Mouse (Mus musculus) limb, embryonic 14.5 days (tissue): ENCODE measurements around the gene Rbl1. TPM values are rescaled to one million over a fixed set of nuclear protein-coding genes. Genes with fewer than 3 reads are reported as not detected.

Experiments
- ATAC-seq: fragments of 200-750 bp; cut with Nextera tagmentation; 2 replicates; pipeline ENCODE4 v1.8.0; 2017; ENCODE audit warnings: low read depth, moderate number of reproducible peaks, moderate TSS enrichment; ENCODE audit not compliant: low FRiP score
- DNase-seq: peaks from one replicate; pipeline ENCODE4 v3.0.0-alpha.2; 2015; ENCODE audit warnings: low spot score
- H3K27ac ChIP-seq: fragments of 300-500 bp; sonication (generic); replicated peaks from 2 replicates; pipeline ENCODE4 v1.5.1; 2014; ENCODE audit warnings: low read depth, mild to moderate bottlenecking, low read length, moderate library complexity, mixed read lengths
- H3K27me3 ChIP-seq: fragments of 300-500 bp; sonication (generic); 2 replicates; pipeline ENCODE4 v1.6.1; 2014; ENCODE audit warnings: low read length, mixed read lengths; ENCODE audit not compliant: control insufficient read depth, insufficient read depth
- H3K36me3 ChIP-seq: fragments of 300-500 bp; sonication (generic); 2 replicates; pipeline ENCODE4 v1.6.1; 2014; ENCODE audit warnings: mild to moderate bottlenecking, low read length, moderate library complexity, mixed read lengths; ENCODE audit not compliant: control insufficient read depth, insufficient read depth
- H3K4me1 ChIP-seq: fragments of 300-500 bp; sonication (generic); 2 replicates; pipeline ENCODE4 v1.6.1; 2014; ENCODE audit warnings: antibody characterized with exemption, low read length, mixed read lengths; ENCODE audit not compliant: control insufficient read depth, insufficient read depth
- H3K4me2 ChIP-seq: fragments of 300-500 bp; sonication (generic); replicated peaks from 2 replicates; pipeline ENCODE4 v1.6.1; 2014; ENCODE audit warnings: low read depth, mild to moderate bottlenecking, low read length, moderate library complexity; ENCODE audit not compliant: severe bottlenecking
- H3K4me3 ChIP-seq: fragments of 300-500 bp; sonication (generic); replicated peaks from 2 replicates; pipeline ENCODE4 v1.5.1; 2014; ENCODE audit warnings: low read length
- H3K9ac ChIP-seq: fragments of 300-500 bp; sonication (generic); 2 replicates; pipeline ENCODE4 v1.6.1; 2014; ENCODE audit warnings: mild to moderate bottlenecking, low read depth, low read length, moderate library complexity; ENCODE audit not compliant: severe bottlenecking
- H3K9me3 ChIP-seq: fragments of 300-500 bp; sonication (generic); 2 replicates; pipeline ENCODE4 v1.6.1; 2016; ENCODE audit warnings: low read length; ENCODE audit not compliant: control insufficient read depth
- POLR2A ChIP-seq: fragments of 200-500 bp; IDR thresholded peaks from 2 replicates; pipeline ENCODE4 v1.8.0; 2012; ENCODE audit warnings: inconsistent platforms, mild to moderate bottlenecking, moderate library complexity, borderline replicate concordance; ENCODE audit not compliant: insufficient read depth, insufficient read length; ENCODE audit errors: extremely low read depth
- WGBS: fragments of 180-500 bp; shearing (Covaris S2); extraction: QIAGEN DNeasy Blood & Tissue Kit; methylation state at CpG from one replicate; pipeline ENCODE4 v1.1.7; 2014; 5-methylcytosine and 5-hydroxymethylcytosine counted together
- polyA plus RNA-seq, 2 experiments: library from polyadenylated mRNA; depleted of rRNA in 1 of 2; stranded (reverse) in 1 of 2; unstranded in 1 of 2; fragments of >200 nt; fragmentation: Nextera tagmentation in 1 of 2; extraction: Ambion mirVana in 1 of 2; gene quantifications; 2 replicates each; pipeline versions ENCODE4 v1.2.1 to v1.2.3; 2012 to 2014

The Rbl1 gene
- polyA plus RNA-seq, 2 experiments: 19.9 to 20.2 TPM

GRCm38 (mm10) chr2:157164101-157164500 lies 40.2 kb downstream of the Rbl1 start:
- no peak for TF ChIP-seq POLR2A
- Histone ChIP-seq H3K4me1 (no peaks in the 10 kb centered on the region), H3K27me3 (no peaks in the 10 kb centered on the region), H3K36me3 (peaks cover 56% of the 10 kb centered on the region), H3K9ac (no peak overlapping the region), H3K4me2 (no peak overlapping the region), H3K27ac (no peak overlapping the region), H3K9me3 (no peaks in the 10 kb centered on the region), H3K4me3 (no peak overlapping the region)
- WGBS: 82% methylated on average over 2 of the region's 2 CpGs
- ATAC-seq: no peak
- no peak for DNase-seq

- 92% methylated on average over 1 of the region's 1 CpGs for WGBS
- Histone ChIP-seq H3K36me3 (peaks cover 68% of the 10 kb centered on the region), H3K27me3 (no peaks in the 10 kb centered on the region), H3K4me2 (no peak overlapping the region), H3K4me1 (no peaks in the 10 kb centered on the region), H3K27ac (no peak overlapping the region), H3K9ac (no peak overlapping the region), H3K4me3 (no peak overlapping the region), H3K9me3 (no peaks in the 10 kb centered on the region)
- ATAC-seq (no peak), DNase-seq (no peak)
- TF ChIP-seq POLR2A: no peak
These were observed 48.3 kb downstream of the Rbl1 start for GRCm38 (mm10) chr2:157156079-157156478.

GRCm38 (mm10) chr2:157153235-157153634 lies 51.1 kb downstream of the Rbl1 start:
- no peaks in the 10 kb centered on the region for H3K4me1 ChIP-seq
- no peak overlapping the region for H3K4me2 ChIP-seq
- no peak for ATAC-seq
- TF ChIP-seq POLR2A: no peak
- DNase-seq: no peak
- no peak overlapping the region for H3K4me3 ChIP-seq
- whole genome bisulfite sequencing: 87% methylated on average over 2 of the region's 2 CpGs
- H3K9ac ChIP-seq: no peak overlapping the region
- H3K9me3 ChIP-seq: no peaks in the 10 kb centered on the region
- H3K27me3 ChIP-seq: no peaks in the 10 kb centered on the region
- peaks cover 71% of the 10 kb centered on the region for H3K36me3 ChIP-seq
- no peak overlapping the region for H3K27ac ChIP-seq

- DNase-seq: no peak
- H3K9me3 ChIP-seq: no peaks in the 10 kb centered on the region
- WGBS: 94% methylated on average over 5 of the region's 5 CpGs
- H3K4me2 ChIP-seq: no peak overlapping the region
- no peak overlapping the region for H3K9ac ChIP-seq
- no peaks in the 10 kb centered on the region for H3K27me3 ChIP-seq
- no peaks in the 10 kb centered on the region for H3K4me1 ChIP-seq
- no peak for ATAC-seq
- no peak overlapping the region for H3K4me3 ChIP-seq
- TF ChIP-seq POLR2A: no peak
- H3K36me3 ChIP-seq: peaks cover 59% of the 10 kb centered on the region
- no peak overlapping the region for H3K27ac ChIP-seq
These were observed 55.9 kb downstream of the Rbl1 start for GRCm38 (mm10) chr2:157148417-157148816.

GRCm38 (mm10) chr2:157147397-157148020 lies 56.8 kb downstream of the Rbl1 start:
- DNase-seq (no peak), ATAC-seq (no peak)
- Histone ChIP-seq H3K9me3 (no peaks in the 10 kb centered on the region), H3K4me2 (no peak overlapping the region), H3K4me1 (no peaks in the 10 kb centered on the region), H3K27ac (no peak overlapping the region), H3K27me3 (no peaks in the 10 kb centered on the region), H3K9ac (no peak overlapping the region), H3K36me3 (peaks cover 52% of the 10 kb centered on the region), H3K4me3 (no peak overlapping the region)
- WGBS: 93% methylated on average over 9 of the region's 9 CpGs
- no peak for TF ChIP-seq POLR2A
